Mouse (Mus musculus) granulocyte monocyte progenitor cell, adult 5-6 weeks (primary cell): ENCODE measurements at regions not wholly inside any gene's neighbourhood (a gene's known extent, or its start where the extent isn't known, plus 50 kb on each side); places are given as distances from the start of the nearest gene placed in this dataset.

ENCODE experiments used
- ATAC-seq: replicated peaks from 2 replicates; pipeline ENCODE4 v1.8.0; 2016; ENCODE audit warnings: mild to moderate bottlenecking, moderate TSS enrichment, inconsistent platforms; ENCODE audit not compliant: poor library complexity, severe bottlenecking

DNA sequence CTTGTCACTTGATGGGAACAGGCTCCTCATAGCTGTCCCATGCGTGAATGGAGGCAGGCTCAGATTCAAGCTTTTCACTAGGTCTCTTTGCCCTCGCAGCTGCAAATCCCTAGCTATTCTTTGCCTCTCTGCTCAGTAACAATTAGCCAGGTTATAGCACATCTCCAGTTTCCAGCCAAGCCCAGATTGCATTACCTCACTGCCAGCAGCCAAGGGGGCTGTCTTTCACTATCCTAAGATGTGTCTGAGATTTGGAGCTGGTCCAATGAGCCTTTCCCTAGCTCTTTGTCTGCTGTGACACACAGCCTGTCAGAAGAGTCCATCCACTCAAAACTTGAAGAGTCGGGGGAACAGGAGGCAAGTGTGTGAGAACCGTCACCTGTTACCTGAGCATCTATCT, 62.0 kb upstream of the Itga6 start:
- ATAC-seq = no peak

DNA sequence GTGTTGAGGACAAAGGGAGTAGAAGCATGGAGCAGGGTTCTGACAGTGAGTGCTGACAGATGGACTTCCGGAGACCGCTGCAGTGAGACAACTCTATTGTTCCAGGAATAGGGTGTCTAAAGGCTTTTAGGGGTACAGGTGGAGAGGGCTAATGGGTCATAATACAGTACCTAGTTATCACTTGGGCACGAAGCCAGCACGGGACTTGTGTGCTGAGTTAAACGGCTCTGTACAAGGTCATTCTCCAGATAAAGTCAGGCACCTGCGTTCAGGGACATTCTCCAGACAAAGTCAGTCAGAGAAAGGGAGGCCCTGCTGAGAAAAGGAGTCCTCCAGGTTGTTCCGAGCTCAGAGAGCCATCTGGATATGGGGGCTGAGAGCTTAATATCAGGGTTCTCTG, 60.2 kb upstream of the Itga6 start:
- no peak for ATAC-seq

DNA sequence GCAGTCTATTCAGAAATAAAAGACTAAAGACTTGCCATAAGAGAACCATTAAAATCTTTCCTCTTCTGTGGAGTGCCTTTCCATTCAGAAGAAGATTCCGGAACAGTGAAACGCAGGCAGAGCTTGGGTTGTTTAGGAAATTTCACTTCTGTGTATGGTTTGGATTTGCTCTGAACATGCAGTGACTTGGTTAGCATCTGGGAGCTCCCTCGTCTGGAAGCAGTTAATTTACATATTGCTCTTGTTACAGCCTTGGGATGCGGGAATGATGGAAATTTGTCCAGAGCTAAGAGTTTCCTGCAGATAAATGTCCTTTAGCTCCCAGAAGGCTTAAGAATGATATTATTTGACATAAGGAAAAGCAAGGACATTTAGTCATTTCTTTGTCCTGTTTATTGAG, 56.4 kb upstream of the Itga6 start:
- no peak for ATAC-seq

DNA sequence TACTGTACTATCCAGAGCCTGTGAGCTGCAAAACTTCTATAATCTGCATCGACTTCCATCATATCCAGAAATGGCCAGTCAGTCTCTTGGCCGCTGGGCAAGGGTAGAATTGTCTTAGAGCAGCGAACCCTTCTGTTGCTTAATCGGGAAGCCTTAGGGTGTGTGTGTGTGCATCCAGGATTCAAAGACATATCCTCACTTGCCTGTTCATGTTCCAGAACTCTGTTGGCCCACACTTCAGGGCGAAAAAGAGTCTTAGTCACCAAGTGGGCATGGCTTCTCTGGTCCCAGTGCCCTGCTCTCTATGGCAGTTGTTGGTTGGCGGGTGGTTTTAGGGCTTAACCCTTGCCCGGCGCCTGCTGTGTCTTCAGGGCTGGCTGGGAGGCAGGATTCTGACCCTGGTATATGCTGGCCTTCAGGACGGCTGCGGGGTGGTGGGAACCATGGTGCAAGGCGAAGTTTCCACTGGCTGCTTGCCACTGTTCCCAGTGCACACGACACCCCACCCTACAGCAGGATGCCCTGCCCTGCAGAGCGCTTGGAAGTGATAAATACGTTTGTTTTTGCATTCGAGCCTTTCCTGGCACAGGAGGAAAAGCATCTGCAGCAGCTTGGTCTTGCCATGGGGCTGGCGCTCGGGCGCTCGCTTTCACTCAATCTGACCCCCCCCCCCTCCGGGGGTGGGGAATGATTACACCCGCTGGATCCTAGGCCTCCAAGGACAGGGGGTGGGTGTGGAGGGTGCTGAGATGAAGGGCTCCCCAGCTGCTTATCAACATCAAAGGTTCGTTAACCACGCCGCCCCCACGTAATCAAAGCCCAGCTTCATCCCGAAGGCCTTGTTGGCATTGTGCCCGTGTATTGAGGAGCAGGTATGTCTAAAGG, 54.9 kb upstream of the Itga6 start:
- no peak for ATAC-seq

DNA sequence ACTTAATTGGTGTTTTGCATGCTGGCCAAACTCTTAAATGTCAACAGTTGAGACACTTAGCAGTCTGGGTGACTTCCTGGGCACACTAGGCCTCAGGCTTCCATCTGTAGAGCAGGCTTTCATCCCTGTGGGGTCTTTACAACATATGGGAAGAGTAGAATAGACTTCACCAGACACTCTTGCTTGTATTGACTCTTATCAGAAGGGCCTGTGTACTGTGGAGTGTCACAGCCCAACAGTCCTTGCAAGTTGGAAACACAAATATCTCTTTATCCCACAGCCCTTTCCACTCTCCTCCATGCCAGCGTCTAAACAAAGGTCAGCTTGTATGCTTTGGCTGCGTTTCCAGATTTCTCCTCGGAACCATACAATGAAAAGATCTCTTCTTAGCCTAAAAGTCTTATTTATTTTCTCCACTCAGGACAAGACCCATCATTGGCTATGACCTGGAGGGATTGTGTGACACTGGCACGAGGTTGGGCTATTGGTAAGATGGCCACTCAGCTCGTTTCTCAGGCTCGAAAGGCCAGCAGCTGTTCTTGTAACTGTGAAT, 50.6 kb upstream of the Itga6 start:
- no peak for ATAC-seq
